Mouse (Mus musculus): ENCODE results near the gene Sohlh1. TPM values are rescaled to one million over a fixed set of nuclear protein-coding genes. Genes with fewer than 3 reads are reported as not detected.

Sohlh1 gene
- polyA plus RNA-seq, 1 experiment = not detected

DNA sequence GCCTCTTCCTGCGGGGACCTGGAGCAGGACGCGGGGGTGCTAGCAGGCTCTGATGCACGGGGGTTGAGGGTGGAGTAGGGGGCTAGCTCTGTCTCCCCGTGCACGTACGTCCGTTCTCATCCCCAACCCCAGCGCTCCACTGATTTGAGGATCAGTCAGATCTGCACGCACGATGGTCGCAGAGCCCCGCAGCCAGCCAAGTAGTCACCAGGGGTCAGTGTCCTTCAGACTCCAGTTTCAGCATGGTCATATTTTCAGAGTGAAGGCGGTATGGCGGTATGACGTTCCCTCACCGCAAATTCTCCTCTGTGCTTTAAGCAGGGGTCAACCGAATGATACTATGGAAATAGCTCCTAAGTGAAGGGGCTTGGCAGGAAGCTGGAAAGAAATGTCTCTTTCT lies 17.2 kb upstream of the Sohlh1 start:
- peak; percentile 18 for DNase-seq (ENCODE audit: low read depth)
- TF ChIP-seq CTCF (IDR thresholded peaks at IDR 0.05; ENCODE audit: borderline replicate concordance, extremely low read depth, insufficient read depth, insufficient read length) (no peak), POLR2A (IDR thresholded peaks at IDR 0.05; ENCODE audit: borderline replicate concordance, extremely low read depth, insufficient read depth, insufficient read length, poor library complexity, severe bottlenecking) (no peak)

DNA sequence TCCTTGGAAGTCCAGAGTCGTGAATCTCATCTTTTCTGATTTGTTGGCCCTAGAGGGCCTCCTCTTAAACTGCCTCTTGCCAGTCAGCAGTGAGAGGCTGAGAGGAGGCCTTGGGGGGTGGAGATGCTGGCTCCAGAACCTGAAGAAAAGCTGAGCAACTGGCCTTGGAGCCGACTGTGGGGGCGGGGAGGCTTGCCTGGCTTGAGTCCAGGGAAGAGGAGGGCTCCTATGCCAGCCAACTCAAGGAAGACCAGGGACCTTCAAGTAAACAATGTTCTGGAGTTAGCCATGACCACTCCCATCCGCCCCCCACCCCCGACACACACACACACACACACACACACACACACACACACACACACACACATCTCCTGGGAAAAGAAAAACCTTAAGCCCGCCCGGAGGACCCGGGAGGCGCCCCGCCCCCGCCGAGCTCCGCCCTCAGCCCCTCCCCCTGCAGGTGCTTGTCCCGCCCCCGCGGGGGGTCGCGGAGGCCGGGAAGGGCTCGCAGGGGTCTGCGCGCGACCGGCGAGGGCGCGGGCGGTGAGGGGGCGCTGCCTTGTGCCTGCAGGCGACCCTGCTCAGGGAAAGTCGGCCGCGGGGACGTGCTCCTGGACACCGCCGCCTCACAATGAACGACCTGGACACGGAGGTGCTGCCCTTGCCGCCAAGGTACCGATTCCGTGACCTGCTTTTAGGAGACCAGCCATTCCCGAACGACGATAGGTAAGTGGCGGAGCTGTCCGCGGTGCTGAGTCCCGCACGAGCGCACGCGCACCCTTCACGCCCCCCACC lies 16.5 kb upstream of the Sohlh1 start, which contains the start of gene Kcnt1:
Kcnt1 (plus strand) TSS at position 398 of the 795 bp plus-strand sequence.
- peak; percentile 78 for DNase-seq (ENCODE audit: low read depth)
- TF ChIP-seq CTCF (IDR thresholded peaks at IDR 0.05; ENCODE audit: borderline replicate concordance, extremely low read depth, insufficient read depth, insufficient read length) = no peak
- TF ChIP-seq POLR2A (IDR thresholded peaks at IDR 0.05; ENCODE audit: borderline replicate concordance, extremely low read depth, insufficient read depth, insufficient read length, poor library complexity, severe bottlenecking) = no peak

DNA sequence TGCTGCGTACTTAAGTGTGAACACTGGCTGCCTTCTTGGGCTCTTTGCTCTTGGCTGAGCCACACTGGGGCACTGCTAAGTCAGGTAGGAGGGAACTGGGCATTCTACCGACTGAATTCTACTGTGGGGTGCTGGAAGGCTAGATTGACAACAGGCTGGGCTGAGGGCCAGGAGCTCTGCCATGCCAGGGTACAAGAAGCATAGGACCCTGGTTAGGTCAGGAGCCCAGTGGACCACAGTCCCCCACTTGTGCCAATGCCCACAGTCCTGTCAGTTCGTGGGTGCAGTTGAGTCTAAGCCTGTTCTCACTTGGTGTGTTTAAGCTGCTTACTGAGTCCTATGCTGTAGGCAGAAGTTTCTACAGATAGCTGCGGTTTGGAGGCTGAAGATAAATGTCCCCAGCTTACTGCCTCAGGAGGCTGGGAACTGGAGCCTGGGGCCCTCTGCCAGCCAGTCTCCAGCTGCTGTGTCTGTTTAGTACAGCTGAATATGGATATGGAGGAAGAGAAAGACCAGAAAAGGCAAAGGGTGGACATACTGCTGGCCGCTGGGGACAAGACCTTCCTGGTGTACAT lies 15.7 kb upstream of the Sohlh1 start:
- TF ChIP-seq CTCF (IDR thresholded peaks at IDR 0.05; ENCODE audit: borderline replicate concordance, extremely low read depth, insufficient read depth, insufficient read length) (no peak), POLR2A (IDR thresholded peaks at IDR 0.05; ENCODE audit: borderline replicate concordance, extremely low read depth, insufficient read depth, insufficient read length, poor library complexity, severe bottlenecking) (no peak)
- peak; percentile 20 for DNase-seq (ENCODE audit: low read depth)

DNA sequence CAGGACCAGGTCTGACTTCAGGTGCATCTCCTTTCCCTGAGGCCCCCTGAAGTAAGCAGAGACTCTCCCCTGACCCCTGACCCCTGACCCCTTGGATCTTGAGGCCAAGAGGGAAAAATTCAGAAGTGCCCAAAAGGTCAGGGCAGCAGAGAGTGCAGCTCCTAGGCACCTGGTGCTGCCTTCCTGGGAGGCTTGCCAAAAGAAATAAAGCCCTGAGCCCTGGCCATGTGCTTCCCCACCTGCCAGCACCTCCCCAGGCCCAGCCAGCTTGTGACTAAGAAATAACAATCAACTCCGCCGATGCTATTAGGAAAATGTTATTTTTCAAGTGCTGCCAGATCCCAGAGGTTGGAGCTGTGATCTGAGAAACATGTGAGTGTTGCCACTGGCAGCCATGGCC lies 15.0 kb upstream of the Sohlh1 start:
- TF ChIP-seq CTCF (IDR thresholded peaks at IDR 0.05; ENCODE audit: borderline replicate concordance, extremely low read depth, insufficient read depth, insufficient read length) (no peak), POLR2A (IDR thresholded peaks at IDR 0.05; ENCODE audit: borderline replicate concordance, extremely low read depth, insufficient read depth, insufficient read length, poor library complexity, severe bottlenecking) (no peak)
- peak; percentile 2 for DNase-seq (ENCODE audit: low read depth)

DNA sequence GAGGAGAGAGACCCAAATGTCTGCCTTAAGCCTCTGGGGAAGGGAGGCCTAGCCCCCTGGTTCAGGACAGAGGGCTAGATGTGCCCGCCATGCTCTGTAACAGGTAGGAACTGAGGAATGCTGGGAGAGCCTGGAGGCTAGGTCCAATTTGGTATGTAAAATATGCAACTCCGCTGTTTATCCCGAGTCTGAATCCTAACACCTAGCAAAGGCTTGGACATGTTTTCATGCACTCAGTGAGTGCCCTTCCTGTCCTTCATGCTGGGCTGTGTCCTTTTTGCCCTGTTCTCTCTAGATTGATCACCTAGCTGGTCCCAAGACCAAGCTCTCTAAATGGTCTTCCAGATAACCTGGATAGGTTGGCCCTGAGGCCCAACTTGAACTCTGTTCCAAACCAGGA lies 12.8 kb upstream of the Sohlh1 start:
- no peak for TF ChIP-seq POLR2A (IDR thresholded peaks at IDR 0.05; ENCODE audit: borderline replicate concordance, extremely low read depth, insufficient read depth, insufficient read length, poor library complexity, severe bottlenecking)
- TF ChIP-seq CTCF (IDR thresholded peaks at IDR 0.05; ENCODE audit: borderline replicate concordance, extremely low read depth, insufficient read depth, insufficient read length) = no peak
- DNase-seq (ENCODE audit: low read depth) = no peak

DNA sequence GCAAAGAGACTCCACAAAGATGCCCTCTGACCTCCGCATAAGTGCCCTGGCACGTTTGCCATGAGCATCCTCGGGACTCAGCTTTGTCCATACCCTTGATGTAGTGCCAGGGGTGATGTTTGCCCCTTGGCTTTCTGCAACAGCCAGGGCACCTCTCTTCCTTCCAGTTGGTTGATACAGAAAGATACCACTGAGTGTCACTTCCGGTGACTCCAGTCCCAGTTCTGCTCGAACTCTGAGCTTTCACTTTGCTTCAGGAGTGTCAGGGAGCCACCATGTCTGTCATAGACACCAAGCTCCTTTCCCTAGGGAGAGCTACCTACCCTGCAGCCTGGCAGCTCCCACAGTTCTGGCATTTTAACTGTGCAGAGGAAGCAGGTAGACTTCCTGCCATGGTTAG lies 7.0 kb upstream of the Sohlh1 start:
- TF ChIP-seq CTCF (IDR thresholded peaks at IDR 0.05; ENCODE audit: borderline replicate concordance, extremely low read depth, insufficient read depth, insufficient read length) (no peak), POLR2A (IDR thresholded peaks at IDR 0.05; ENCODE audit: borderline replicate concordance, extremely low read depth, insufficient read depth, insufficient read length, poor library complexity, severe bottlenecking) (no peak)
- no peak for DNase-seq (ENCODE audit: low read depth)

DNA sequence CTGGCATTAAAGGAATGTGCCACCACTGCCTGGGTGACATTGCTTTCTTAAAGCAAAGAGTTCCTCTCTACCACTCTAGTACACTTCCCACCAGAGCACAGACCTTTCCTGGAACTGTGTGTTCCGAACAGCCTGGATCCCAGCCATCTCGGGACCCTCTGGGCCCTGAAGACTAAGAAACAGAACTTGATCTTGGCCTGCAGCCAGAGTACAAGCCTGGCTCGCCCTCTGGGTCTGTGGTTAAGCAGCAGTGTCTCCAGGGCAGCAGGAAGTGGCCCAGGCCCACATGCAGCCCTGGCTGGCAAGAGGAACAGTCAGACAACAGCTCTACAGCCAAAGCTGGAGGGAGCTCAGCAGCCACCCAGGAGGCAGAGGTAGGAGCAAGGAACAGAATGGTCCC lies 5.6 kb upstream of the Sohlh1 start:
- TF ChIP-seq CTCF (IDR thresholded peaks at IDR 0.05; ENCODE audit: borderline replicate concordance, extremely low read depth, insufficient read depth, insufficient read length) (no peak), POLR2A (IDR thresholded peaks at IDR 0.05; ENCODE audit: borderline replicate concordance, extremely low read depth, insufficient read depth, insufficient read length, poor library complexity, severe bottlenecking) (no peak)

DNA sequence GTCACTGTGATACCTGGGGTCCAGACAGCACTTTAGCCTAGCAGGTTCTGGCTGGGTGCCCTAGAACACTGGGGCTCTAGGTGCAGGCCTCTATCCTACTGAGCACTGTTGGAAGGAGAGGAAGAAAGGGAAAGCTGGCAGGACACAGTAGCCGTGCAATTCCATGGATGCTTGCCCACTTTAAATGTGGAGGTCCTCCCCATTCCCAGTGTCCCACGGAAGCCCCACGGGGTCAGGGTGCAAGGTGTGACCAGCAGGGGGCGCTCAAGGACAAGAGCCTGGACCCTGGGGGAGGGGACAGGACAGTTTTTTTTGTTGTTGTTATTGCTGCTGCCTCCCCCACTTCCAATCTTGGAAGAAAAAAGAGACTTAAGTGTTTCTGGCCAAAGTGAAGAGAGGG lies 3.3 kb upstream of the Sohlh1 start:
- peak; percentile 76 for TF ChIP-seq CTCF (IDR thresholded peaks at IDR 0.05; ENCODE audit: borderline replicate concordance, extremely low read depth, insufficient read depth, insufficient read length)
- no peak for TF ChIP-seq POLR2A (IDR thresholded peaks at IDR 0.05; ENCODE audit: borderline replicate concordance, extremely low read depth, insufficient read depth, insufficient read length, poor library complexity, severe bottlenecking)
- DNase-seq (ENCODE audit: low read depth) = peak; percentile 19

More for the DNA sequence above, 5.6 kb upstream of the Sohlh1 start:
- DNase-seq (ENCODE audit: low read depth) = peak; percentile 15

DNA sequence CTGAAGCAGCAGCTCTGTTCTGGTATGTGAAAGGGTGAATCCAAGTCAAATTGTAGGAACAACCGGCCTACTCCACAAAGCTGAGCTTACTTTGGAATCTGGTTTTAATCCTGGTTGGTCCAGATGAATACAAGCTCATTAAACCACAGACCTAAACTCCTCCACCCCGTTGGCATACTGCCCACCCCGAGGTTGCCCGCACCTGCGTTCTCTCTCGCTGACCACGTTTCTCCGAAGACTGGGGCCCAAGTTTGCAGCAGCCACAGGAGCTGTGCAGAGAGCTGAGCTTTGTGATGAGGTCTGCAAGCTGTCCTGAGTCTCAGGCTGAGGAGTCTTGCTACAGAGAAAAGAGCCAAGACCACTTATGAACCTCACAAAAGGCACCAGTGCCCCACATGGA lies 532 bp downstream of the Sohlh1 start:
- no peak for TF ChIP-seq CTCF (IDR thresholded peaks at IDR 0.05; ENCODE audit: borderline replicate concordance, extremely low read depth, insufficient read depth, insufficient read length)
- TF ChIP-seq POLR2A (IDR thresholded peaks at IDR 0.05; ENCODE audit: borderline replicate concordance, extremely low read depth, insufficient read depth, insufficient read length, poor library complexity, severe bottlenecking) = no peak
- DNase-seq (ENCODE audit: low read depth) = no peak

DNA sequence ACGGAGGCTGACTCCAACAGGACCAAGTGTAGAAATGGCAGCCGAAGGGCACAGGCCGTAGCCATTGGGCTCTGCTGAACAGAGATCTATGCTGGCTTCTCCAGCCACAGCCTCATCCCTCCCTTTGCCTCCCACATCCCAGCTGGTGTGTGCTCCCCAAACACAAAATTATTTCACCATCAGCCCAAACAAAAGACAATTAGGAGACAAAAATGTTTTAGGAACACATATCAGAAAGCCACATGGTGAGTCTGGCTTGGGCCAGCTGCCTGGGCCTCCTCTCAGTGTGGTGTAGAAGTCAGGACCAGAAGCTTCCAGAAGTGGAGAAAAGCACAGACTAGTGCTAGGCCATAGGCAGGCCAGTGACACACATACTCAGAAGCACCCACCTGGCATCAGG lies 3.0 kb downstream of the Sohlh1 start:
- TF ChIP-seq POLR2A (IDR thresholded peaks at IDR 0.05; ENCODE audit: borderline replicate concordance, extremely low read depth, insufficient read depth, insufficient read length, poor library complexity, severe bottlenecking) (no peak), CTCF (IDR thresholded peaks at IDR 0.05; ENCODE audit: borderline replicate concordance, extremely low read depth, insufficient read depth, insufficient read length) (no peak)
- DNase-seq (ENCODE audit: low read depth) = no peak

DNA sequence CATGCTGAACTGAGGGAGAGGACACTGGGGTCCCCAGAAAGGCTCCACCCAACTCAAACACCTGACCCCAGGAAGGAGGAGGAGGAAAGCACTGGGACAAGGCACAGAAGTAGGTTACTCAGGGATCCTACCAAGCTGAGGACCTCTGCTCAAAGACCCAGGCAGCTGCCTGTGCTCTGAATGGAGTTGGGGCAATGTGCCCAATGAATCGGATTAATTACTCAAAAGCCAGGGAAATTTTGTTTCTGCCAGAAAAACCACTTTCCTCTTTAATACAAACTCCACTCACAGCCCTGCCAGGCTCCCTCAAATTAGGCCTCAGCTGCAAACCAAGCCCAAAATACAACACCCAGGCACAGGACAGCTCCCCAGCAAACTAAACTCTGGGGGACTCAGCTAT lies 4.3 kb downstream of the Sohlh1 start:
- TF ChIP-seq CTCF (IDR thresholded peaks at IDR 0.05; ENCODE audit: borderline replicate concordance, extremely low read depth, insufficient read depth, insufficient read length) = no peak
- TF ChIP-seq POLR2A (IDR thresholded peaks at IDR 0.05; ENCODE audit: borderline replicate concordance, extremely low read depth, insufficient read depth, insufficient read length, poor library complexity, severe bottlenecking) = no peak
- DNase-seq (ENCODE audit: low read depth) = peak; percentile 73

DNA sequence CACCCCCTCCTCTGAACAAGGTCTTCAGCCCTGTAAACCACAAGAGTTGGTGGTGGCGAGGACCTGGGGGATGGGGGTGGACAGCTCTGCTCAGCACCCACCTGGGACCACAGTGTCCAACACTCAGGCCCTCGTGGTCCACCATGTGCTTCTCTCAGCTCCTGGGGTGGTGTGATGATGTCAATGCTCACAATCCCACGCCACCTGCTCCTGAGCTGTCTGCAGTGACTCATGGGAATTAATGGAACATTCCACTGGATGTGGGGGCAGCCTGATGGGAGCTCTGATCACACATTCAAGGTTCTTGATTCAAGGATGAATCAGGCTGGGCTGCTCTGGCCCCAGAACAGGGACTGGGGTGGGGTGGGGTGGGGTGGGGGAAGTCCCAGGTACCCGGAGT lies 4.9 kb downstream of the Sohlh1 start:
- no peak for TF ChIP-seq CTCF (IDR thresholded peaks at IDR 0.05; ENCODE audit: borderline replicate concordance, extremely low read depth, insufficient read depth, insufficient read length)
- no peak for TF ChIP-seq POLR2A (IDR thresholded peaks at IDR 0.05; ENCODE audit: borderline replicate concordance, extremely low read depth, insufficient read depth, insufficient read length, poor library complexity, severe bottlenecking)
- DNase-seq (ENCODE audit: low read depth) = no peak

Measured in brain, embryonic 14.5 days (tissue).